ENCODE assay signal across 32 mouse cellular contexts in genomic region chr2:145684891-145685290, GRCm38 (mm10).
"Had no signal": no experiment of that assay in that cellular context is flagged by ENCODE, and none has a peak within 500 bp of the region (broad histone marks: within the 10 kb centered on the region; RNA-seq: fewer than 3 reads in every experiment).

No protein-coding gene starts in this region.

- H3K9me3 ChIP-seq: heart, embryonic 10.5 days; heart, embryonic 12.5 days; heart, embryonic 13.5 days; heart, embryonic 15.5 days; hindbrain, embryonic 12.5 days; hindbrain, embryonic 13.5 days; hindbrain, embryonic 15.5 days; intestine, embryonic 15.5 days; kidney, embryonic 15.5 days had no signal

- H3K27me3 ChIP-seq: heart, embryonic 12.5 days; heart, embryonic 13.5 days; heart, embryonic 15.5 days; hindbrain, embryonic 12.5 days; hindbrain, embryonic 13.5 days; hindbrain, embryonic 15.5 days; intestine, embryonic 15.5 days; kidney, embryonic 15.5 days had no signal

- H3K4me3 ChIP-seq: heart, embryonic 10.5 days; heart, embryonic 12.5 days; heart, embryonic 13.5 days; heart, embryonic 15.5 days; hindbrain, embryonic 12.5 days; hindbrain, embryonic 13.5 days; hindbrain, embryonic 15.5 days; intestine, embryonic 15.5 days; kidney, embryonic 15.5 days; layer of hippocampus, adult 2 months; left cerebral cortex, adult 2 months had no signal

- H3K27ac ChIP-seq: heart, embryonic 10.5 days; heart, embryonic 13.5 days; heart, embryonic 15.5 days; hindbrain, embryonic 12.5 days; hindbrain, embryonic 13.5 days; hindbrain, embryonic 14.5 days; hindbrain, embryonic 15.5 days; hindbrain, postnatal 0 days; kidney, postnatal 0 days; layer of hippocampus, adult 2 months; left cerebral cortex, adult 2 months had no signal

- DNase-seq: heart, postnatal 10 days; heart, postnatal 14 days; heart, postnatal 36 days; heart, postnatal 4 days; kidney, adult 11 months; kidney, adult 18-20 months; kidney, adult 2 months; kidney, adult 8-10 months; kidney, adult 9 months; kidney, postnatal 10 days; kidney, postnatal 14 days; kidney, postnatal 25 days; kidney, postnatal 36 days; kidney, postnatal 4 days had no signal

- H3K36me3 ChIP-seq: heart, embryonic 10.5 days; heart, embryonic 12.5 days; heart, embryonic 13.5 days; heart, embryonic 15.5 days; hindbrain, embryonic 12.5 days; hindbrain, embryonic 13.5 days; hindbrain, embryonic 15.5 days; intestine, embryonic 15.5 days; kidney, embryonic 15.5 days had no signal

- ATAC-seq: hindbrain, embryonic 16.5 days; hindbrain, postnatal 0 days; inflammation-experienced regulatory T-cells, adult 6 months; intestine, embryonic 15.5 days; intestine, embryonic 16.5 days; intestine, postnatal 0 days had no signal
